Mouse (Mus musculus) bone marrow, adult 2 months (tissue): ENCODE measurements at regions not wholly inside any gene's neighbourhood (a gene's known extent, or its start where the extent isn't known, plus 50 kb on each side); places are given as distances from the start of the nearest gene placed in this dataset.

Source experiments
- CTCF ChIP-seq: fragments of 200-500 bp; IDR thresholded peaks from 2 replicates; pipeline ENCODE4 v1.5.1; 2011; ENCODE audit warnings: low read length, control low read depth; ENCODE audit not compliant: control insufficient read depth, insufficient read depth
- POLR2A ChIP-seq: fragments of 200-500 bp; IDR thresholded peaks from 2 replicates; pipeline ENCODE4 v1.6.1; 2011; ENCODE audit warnings: low read depth, mild to moderate bottlenecking, control low read depth, low read length, borderline replicate concordance; ENCODE audit not compliant: control insufficient read depth

GRCm38 (mm10) chr7:71560296-71560936 lies 209.1 kb upstream of the Gm10295 start:
- no peak for TF ChIP-seq CTCF
- no peak for TF ChIP-seq POLR2A
